Mouse (Mus musculus) heart, adult 2 months (tissue): ENCODE results near the gene Rasgrp2. TPM values are rescaled to one million over a fixed set of nuclear protein-coding genes. Genes with fewer than 3 reads are reported as not detected.
A peak's percentile ranks its signal among the peaks of the same experiment; 100 is the strongest.

ENCODE experiments used
- DNase-seq, 2 experiments: peaks; one replicate each; pipeline ENCODE4 v3.0.0; 2021
- H3K27ac ChIP-seq: fragments of 200-600 bp; 2 replicates; pipeline ENCODE4 v1.8.1; 2022
- H3K27me3 ChIP-seq: fragments of 200-500 bp; 2 replicates; pipeline ENCODE4 v1.6.1; 2012; ENCODE audit warnings: mild to moderate bottlenecking, low read length, inconsistent platforms, mixed read lengths; ENCODE audit not compliant: control insufficient read depth, insufficient read depth
- H3K36me3 ChIP-seq: fragments of 200-500 bp; 2 replicates; pipeline ENCODE4 v1.6.1; 2012; ENCODE audit warnings: low read length, inconsistent platforms; ENCODE audit not compliant: control insufficient read depth, insufficient read depth
- H3K4me1 ChIP-seq: fragments of 200-500 bp; 2 replicates; pipeline ENCODE4 v1.6.1; 2011; ENCODE audit warnings: low read length; ENCODE audit not compliant: control insufficient read depth, insufficient read depth
- H3K4me3 ChIP-seq: fragments of 200-600 bp; 2 replicates; pipeline ENCODE4 v1.8.1; 2022
- H3K79me2 ChIP-seq: fragments of 200-500 bp; replicated peaks from 2 replicates; pipeline ENCODE4 v1.6.1; 2012; ENCODE audit warnings: mild to moderate bottlenecking, inconsistent platforms, low read length, moderate library complexity, mixed read lengths; ENCODE audit not compliant: control insufficient read depth, insufficient read depth
- H3K9ac ChIP-seq: fragments of 200-500 bp; 2 replicates; pipeline ENCODE4 v1.6.1; 2012; ENCODE audit warnings: low read depth, mild to moderate bottlenecking, control low read depth, inconsistent platforms, low read length, mixed read lengths
- CTCF ChIP-seq: fragments of 200-600 bp; IDR thresholded peaks from 2 replicates; pipeline ENCODE4 v1.8.1; 2022; ENCODE audit warnings: antibody characterized with exemption, mild to moderate bottlenecking, moderate library complexity
- EP300 ChIP-seq: fragments of 200-500 bp; IDR thresholded peaks from 2 replicates; pipeline ENCODE4 v1.6.1; 2011; ENCODE audit warnings: low read depth, low read length, control low read depth; ENCODE audit not compliant: insufficient read depth
- POLR2A ChIP-seq: fragments of 200-500 bp; IDR thresholded peaks from 2 replicates; pipeline ENCODE4 v1.6.1; 2011; ENCODE audit warnings: mild to moderate bottlenecking, low read depth, low read length, control low read depth; ENCODE audit not compliant: insufficient read depth
- WGBS: fragments of 180-500 bp; shearing (Covaris S2); methylation state at CpG from one replicate; pipeline ENCODE4 v1.1.7; 2018; 5-methylcytosine and 5-hydroxymethylcytosine counted together
- intact Hi-C: fragments of 180-260 bp; cut with DNase I; formaldehyde crosslinking; loops from one replicate; pipeline ENCODE4 v1.15.1; 2025
- polyA plus RNA-seq: library from polyadenylated mRNA; depleted of rRNA; stranded (reverse); fragments of >200 nt; gene quantifications from 2 replicates; pipeline ENCODE4 v1.2.3, GENCODE M21; 2012
- total RNA-seq, 2 experiments: library from RNA; stranded (reverse); gene quantifications; 2 replicates each; pipeline ENCODE4 v1.2.3; 2021

The Rasgrp2 gene
- total and polyA plus RNA-seq, 3 experiments: 43.3 to 97.2 (median 48.0) TPM

- Histone ChIP-seq H3K4me1 (no peaks in the 10 kb centered on the region; the same call in 1 of the 2 replicates), H3K27me3 (peaks cover 2% of the 10 kb centered on the region), H3K4me3 (peak within 1 kb of the TSS; percentile 53), H3K36me3 (no peaks in the 10 kb centered on the region), H3K79me2 (no peaks in the 10 kb centered on the region), H3K9ac (peak within 1 kb of the TSS; percentile 49), H3K27ac (peak within 1 kb of the TSS; percentile 49)
- WGBS: under 1% methylated on average over 46 of the region's 46 CpGs
- TF ChIP-seq EP300: no peak
- no peak for TF ChIP-seq POLR2A
- TF ChIP-seq CTCF: peak; percentile 98
- intact Hi-C loops: loop anchor here (1.0 kb wide), 1 partner anchor 34 kb away; no protein-coding TSS in a partner anchor
- peak; percentile 87 to 90 for DNase-seq
These were observed 19.2 kb downstream of the Rasgrp2 start, which contains the start of gene Nrxn2 for GRCm38 (mm10) chr19:6418233-6418879. Gene Nrxn2, plus strand, starts transcription at chr19:6418731.

GRCm38 (mm10) chr19:6418984-6419692, 20.0 kb downstream of the Rasgrp2 start:
- intact Hi-C loops: loop anchor here (1.0 kb wide), 1 partner anchor 33 kb away; no protein-coding TSS in a partner anchor
- H3K36me3 ChIP-seq: no peaks in the 10 kb centered on the region
- DNase-seq: no peak
- H3K27ac ChIP-seq: no peak overlapping the region
- H3K79me2 ChIP-seq: no peaks in the 10 kb centered on the region
- TF ChIP-seq EP300 (no peak), CTCF (no peak), POLR2A (no peak)
- H3K4me1 ChIP-seq: no peaks in the 10 kb centered on the region
- peaks cover 2% of the 10 kb centered on the region for H3K27me3 ChIP-seq
- no peak overlapping the region for H3K4me3 ChIP-seq
- H3K9ac ChIP-seq: no peak overlapping the region
- WGBS: 11% methylated on average over 23 of the region's 23 CpGs

GRCm38 (mm10) chr19:6419805-6420310, 20.7 kb downstream of the Rasgrp2 start:
- no peak overlapping the region for H3K27ac ChIP-seq
- 51% methylated on average over 9 of the region's 9 CpGs for WGBS
- no peaks in the 10 kb centered on the region for H3K79me2 ChIP-seq
- TF ChIP-seq EP300 (no peak), CTCF (no peak), POLR2A (no peak)
- no peak for DNase-seq
- no peak overlapping the region for H3K4me3 ChIP-seq
- no peaks in the 10 kb centered on the region for H3K4me1 ChIP-seq
- no peak overlapping the region for H3K9ac ChIP-seq
- H3K36me3 ChIP-seq: no peaks in the 10 kb centered on the region
- peaks cover 2% of the 10 kb centered on the region for H3K27me3 ChIP-seq
- intact Hi-C loops: no loop called here

- Histone ChIP-seq H3K4me3 (no peak overlapping the region), H3K9ac (no peak overlapping the region), H3K27ac (no peak overlapping the region), H3K27me3 (peaks cover 2% of the 10 kb centered on the region), H3K79me2 (no peaks in the 10 kb centered on the region), H3K4me1 (no peaks in the 10 kb centered on the region), H3K36me3 (no peaks in the 10 kb centered on the region)
- intact Hi-C loops: no loop called here
- WGBS: 64% methylated on average over 19 of the region's 19 CpGs
- TF ChIP-seq CTCF (no peak), EP300 (no peak), POLR2A (no peak)
- DNase-seq: no peak
These were observed 21.5 kb downstream of the Rasgrp2 start for GRCm38 (mm10) chr19:6420481-6421210.

- Histone ChIP-seq H3K4me1 (no peaks in the 10 kb centered on the region), H3K27me3 (peaks cover 3% of the 10 kb centered on the region), H3K4me3 (no peak overlapping the region), H3K9ac (no peak overlapping the region), H3K79me2 (no peaks in the 10 kb centered on the region), H3K27ac (no peak overlapping the region), H3K36me3 (no peaks in the 10 kb centered on the region)
- intact Hi-C loops: no loop called here
- DNase-seq: no peak
- TF ChIP-seq POLR2A (no peak), EP300 (no peak), CTCF (no peak)
- WGBS: 68% methylated on average over 9 of the region's 9 CpGs
These were observed 22.1 kb downstream of the Rasgrp2 start for GRCm38 (mm10) chr19:6421211-6421590.
